Mouse (Mus musculus) cortical plate, adult 2 months (tissue): ENCODE measurements at regions not wholly inside any gene's neighbourhood (a gene's known extent, or its start where the extent isn't known, plus 50 kb on each side); places are given as distances from the start of the nearest gene placed in this dataset.

Experiments used
- CTCF ChIP-seq: fragments of 200-500 bp; IDR thresholded peaks from 2 replicates; pipeline ENCODE4 v1.5.1; 2011; ENCODE audit warnings: mild to moderate bottlenecking, control low read depth, low read length; ENCODE audit not compliant: insufficient read depth; ENCODE audit errors: extremely low read depth
- POLR2A ChIP-seq: fragments of 200-500 bp; IDR thresholded peaks from 2 replicates; pipeline ENCODE4 v1.6.1; 2011; ENCODE audit warnings: mild to moderate bottlenecking, low read length, control low read depth; ENCODE audit not compliant: insufficient read depth; ENCODE audit errors: extremely low read depth

DNA sequence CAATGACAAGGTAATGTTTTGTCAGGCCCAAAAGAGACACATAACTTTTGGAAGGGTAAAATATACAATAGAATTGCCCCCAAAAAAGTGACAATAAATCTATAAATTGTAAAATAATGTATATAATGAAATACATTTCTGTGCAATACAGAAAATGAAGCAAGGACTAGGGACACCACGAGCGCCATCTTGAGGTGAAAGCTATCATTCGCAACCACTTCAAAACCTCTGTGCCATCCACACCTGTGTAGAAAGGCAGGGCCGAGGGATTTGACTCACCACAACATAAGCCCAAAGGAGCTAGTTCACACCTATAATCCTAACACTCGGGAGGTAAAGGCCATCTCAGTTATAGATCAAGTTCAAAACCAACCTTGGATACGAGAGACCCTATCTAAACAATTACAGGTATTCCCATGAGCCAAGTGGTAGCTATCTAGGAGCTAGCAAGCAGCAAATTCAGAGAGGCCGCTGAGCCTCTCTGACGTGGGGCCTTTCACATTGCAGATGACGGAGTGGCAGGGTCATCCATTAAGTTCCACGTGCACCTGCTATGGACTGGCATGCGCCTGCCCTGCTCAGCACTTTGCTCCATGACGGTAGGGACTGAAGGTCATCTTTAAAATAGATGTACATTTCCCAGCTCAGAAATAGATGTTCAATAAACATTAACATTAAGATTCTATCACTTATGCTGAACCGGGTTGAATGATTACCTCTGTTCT is 65.8 kb downstream of the Rps29 start:
- no peak for TF ChIP-seq POLR2A
- TF ChIP-seq CTCF: peak; percentile 37; the same call in 1 of the 2 replicates
